Mouse (Mus musculus) limb, embryonic 15.5 days (tissue): Measurements from ENCODE around the gene Yif1b. TPM values are rescaled to one million over a fixed set of nuclear protein-coding genes. Genes with fewer than 3 reads are reported as not detected.

Source experiments
- ATAC-seq: fragments of 200-750 bp; cut with Nextera tagmentation; 2 replicates; pipeline ENCODE4 v1.8.0; 2017; ENCODE audit warnings: low read depth, moderate TSS enrichment; ENCODE audit not compliant: insufficient number of reproducible peaks, low FRiP score, low TSS enrichment
- H3K27ac ChIP-seq: fragments of 300-500 bp; sonication (generic); 2 replicates; pipeline ENCODE4 v1.5.1; 2015; ENCODE audit warnings: moderate library complexity, mild to moderate bottlenecking, inconsistent platforms
- H3K27me3 ChIP-seq: fragments of 300-500 bp; sonication (generic); 2 replicates; pipeline ENCODE4 v1.6.1; 2015; ENCODE audit warnings: inconsistent platforms
- H3K36me3 ChIP-seq: fragments of 300-500 bp; sonication (generic); 2 replicates; pipeline ENCODE4 v1.6.1; 2015; ENCODE audit warnings: inconsistent platforms
- H3K4me1 ChIP-seq: fragments of 300-500 bp; sonication (generic); 2 replicates; pipeline ENCODE4 v1.6.1; 2015; ENCODE audit warnings: inconsistent platforms
- H3K4me2 ChIP-seq: fragments of 300-500 bp; sonication (generic); 2 replicates; pipeline ENCODE4 v1.6.1; 2015; ENCODE audit warnings: mild to moderate bottlenecking, inconsistent platforms
- H3K4me3 ChIP-seq: fragments of 300-500 bp; sonication (generic); 2 replicates; pipeline ENCODE4 v1.5.1; 2015; ENCODE audit warnings: mild to moderate bottlenecking, inconsistent platforms
- H3K9ac ChIP-seq: fragments of 300-500 bp; sonication (generic); 2 replicates; pipeline ENCODE4 v1.6.1; 2015; ENCODE audit warnings: inconsistent platforms
- H3K9me3 ChIP-seq: fragments of 300-500 bp; sonication (generic); 2 replicates; pipeline ENCODE4 v1.6.1; 2016; ENCODE audit warnings: inconsistent platforms
- WGBS: fragments of 180-500 bp; shearing (Covaris S2); methylation state at CpG from one replicate; pipeline ENCODE4 v1.1.7; 2015; 5-methylcytosine and 5-hydroxymethylcytosine counted together
- polyA plus RNA-seq: library from polyadenylated mRNA; unstranded; fragments of >200 nt; fragmentation: Nextera tagmentation; extraction: Ambion mirVana; gene quantifications from 2 replicates; pipeline ENCODE4 v1.2.1, GENCODE M21; 2015

Yif1b gene
- polyA plus RNA-seq, 1 experiment from 2014 or later: 137 TPM

- H3K4me1 ChIP-seq: peaks cover 6% of the 10 kb centered on the region; the same call in 1 of the 2 replicates
- no peaks in the 10 kb centered on the region for H3K36me3 ChIP-seq
- no peak overlapping the region for H3K9ac ChIP-seq
- no peak overlapping the region for H3K4me3 ChIP-seq
- no peak overlapping the region for H3K27ac ChIP-seq
- no peak for ATAC-seq
- H3K27me3 ChIP-seq: no peaks in the 10 kb centered on the region
- H3K4me2 ChIP-seq: no peak overlapping the region
- no peaks in the 10 kb centered on the region for H3K9me3 ChIP-seq
- WGBS: 84% methylated on average over 7 of the region's 7 CpGs
Observed at GRCm38 (mm10) chr7:29265636-29266035, 27.5 kb downstream of the Yif1b start.

- Histone ChIP-seq H3K9ac (no peak overlapping the region), H3K4me2 (no peak overlapping the region), H3K4me1 (peaks cover 16% of the 10 kb centered on the region), H3K4me3 (no peak overlapping the region), H3K27ac (no peak overlapping the region), H3K9me3 (no peaks in the 10 kb centered on the region), H3K36me3 (no peaks in the 10 kb centered on the region), H3K27me3 (no peaks in the 10 kb centered on the region)
- no peak for ATAC-seq
- WGBS: 35% methylated on average over 4 of the region's 4 CpGs
Observed at GRCm38 (mm10) chr7:29266931-29267330, 28.8 kb downstream of the Yif1b start.

GRCm38 (mm10) chr7:29270445-29270844 lies 32.3 kb downstream of the Yif1b start:
- Histone ChIP-seq H3K27me3 (no peaks in the 10 kb centered on the region), H3K9ac (no peak overlapping the region), H3K27ac (no peak overlapping the region), H3K4me2 (no peak overlapping the region), H3K9me3 (no peaks in the 10 kb centered on the region), H3K4me3 (no peak overlapping the region), H3K4me1 (peaks cover 28% of the 10 kb centered on the region), H3K36me3 (no peaks in the 10 kb centered on the region)
- WGBS: 82% methylated on average over 4 of the region's 4 CpGs
- no peak for ATAC-seq

GRCm38 (mm10) chr7:29271687-29272465 lies 33.7 kb downstream of the Yif1b start:
- H3K4me1 ChIP-seq: peaks cover 35% of the 10 kb centered on the region
- no peaks in the 10 kb centered on the region for H3K27me3 ChIP-seq
- H3K36me3 ChIP-seq: no peaks in the 10 kb centered on the region
- H3K4me2 ChIP-seq: no peak overlapping the region
- 0 out of 2 replicates have a peak, but pooled peaks have one; percentile 40 for ATAC-seq
- no peak overlapping the region for H3K9ac ChIP-seq
- no peaks in the 10 kb centered on the region for H3K9me3 ChIP-seq
- WGBS: 49% methylated on average over 8 of the region's 8 CpGs
- peak overlapping the region; percentile 68 for H3K27ac ChIP-seq
- H3K4me3 ChIP-seq: no peak overlapping the region

GRCm38 (mm10) chr7:29276715-29277114 lies 38.6 kb downstream of the Yif1b start:
- Histone ChIP-seq H3K36me3 (no peaks in the 10 kb centered on the region), H3K27ac (0 out of 2 replicates have a peak overlapping the region, but pooled peaks have one; percentile 7), H3K9ac (no peak overlapping the region), H3K4me1 (peaks cover 42% of the 10 kb centered on the region), H3K4me2 (no peak overlapping the region), H3K9me3 (no peaks in the 10 kb centered on the region), H3K27me3 (peaks cover 11% of the 10 kb centered on the region), H3K4me3 (no peak overlapping the region)
- 19% methylated on average over 5 of the region's 5 CpGs for WGBS
- ATAC-seq: no peak

- H3K4me2 ChIP-seq: no peak overlapping the region
- peaks cover 19% of the 10 kb centered on the region for H3K27me3 ChIP-seq
- H3K9ac ChIP-seq: no peak overlapping the region
- ATAC-seq: no peak
- WGBS: 82% methylated on average over 4 of the region's 4 CpGs
- no peaks in the 10 kb centered on the region for H3K36me3 ChIP-seq
- H3K4me3 ChIP-seq: no peak overlapping the region
- no peaks in the 10 kb centered on the region for H3K9me3 ChIP-seq
- H3K27ac ChIP-seq: no peak overlapping the region
- peaks cover 43% of the 10 kb centered on the region for H3K4me1 ChIP-seq
Observed at GRCm38 (mm10) chr7:29277510-29277909, 39.4 kb downstream of the Yif1b start.

GRCm38 (mm10) chr7:29279261-29279660 lies 41.1 kb downstream of the Yif1b start:
- Histone ChIP-seq H3K27me3 (peaks cover 22% of the 10 kb centered on the region), H3K27ac (no peak overlapping the region), H3K4me1 (peaks cover 33% of the 10 kb centered on the region), H3K36me3 (no peaks in the 10 kb centered on the region), H3K9ac (no peak overlapping the region), H3K4me2 (no peak overlapping the region), H3K9me3 (no peaks in the 10 kb centered on the region), H3K4me3 (no peak overlapping the region)
- no peak for ATAC-seq

- peak overlapping the region; percentile 64; the same call in 1 of the 2 replicates for H3K4me3 ChIP-seq
- no peak for ATAC-seq
- H3K9ac ChIP-seq: no peak overlapping the region
Observed at GRCm38 (mm10) chr7:29279924-29280323, 41.8 kb downstream of the Yif1b start.

GRCm38 (mm10) chr7:29280801-29281200 lies 42.7 kb downstream of the Yif1b start:
- 7% methylated on average over 13 of the region's 13 CpGs for WGBS
- Histone ChIP-seq H3K36me3 (no peaks in the 10 kb centered on the region), H3K27me3 (peaks cover 22% of the 10 kb centered on the region), H3K4me1 (peaks cover 33% of the 10 kb centered on the region), H3K27ac (no peak overlapping the region), H3K4me3 (peak overlapping the region; percentile 64), H3K9me3 (no peaks in the 10 kb centered on the region), H3K4me2 (peak overlapping the region; percentile 99), H3K9ac (peak overlapping the region; percentile 57; the same call in 1 of the 2 replicates)
- no peak for ATAC-seq

More at GRCm38 (mm10) chr7:29279924-29280323, 41.8 kb downstream of the Yif1b start:
- peaks cover 22% of the 10 kb centered on the region for H3K27me3 ChIP-seq
- H3K36me3 ChIP-seq: no peaks in the 10 kb centered on the region
- WGBS: 72% methylated on average over 8 of the region's 8 CpGs
- H3K27ac ChIP-seq: no peak overlapping the region
- H3K4me1 ChIP-seq: peaks cover 33% of the 10 kb centered on the region
- no peaks in the 10 kb centered on the region for H3K9me3 ChIP-seq
- H3K4me2 ChIP-seq: peak overlapping the region; percentile 99

- Histone ChIP-seq H3K9me3 (no peaks in the 10 kb centered on the region), H3K27ac (peak within 1 kb of the TSS; percentile 80), H3K4me1 (peaks cover 30% of the 10 kb centered on the region), H3K4me2 (peak within 1 kb of the TSS; percentile 99), H3K27me3 (peaks cover 22% of the 10 kb centered on the region), H3K4me3 (peak within 1 kb of the TSS; percentile 64), H3K9ac (peak within 1 kb of the TSS; percentile 57), H3K36me3 (no peaks in the 10 kb centered on the region)
- WGBS: under 1% methylated on average over 78 of the region's 80 CpGs
- ATAC-seq: 0 out of 2 replicates have a peak, but pooled peaks have one; percentile 63
Observed at GRCm38 (mm10) chr7:29281201-29282073, 43.3 kb downstream of the Yif1b start, which contains the start of gene Spint2. Spint2 (minus strand) TSS chr7:29281912.

GRCm38 (mm10) chr7:29282074-29282554 lies 44.0 kb downstream of the Yif1b start:
- H3K36me3 ChIP-seq: no peaks in the 10 kb centered on the region
- peaks cover 22% of the 10 kb centered on the region for H3K27me3 ChIP-seq
- H3K9ac ChIP-seq: peak overlapping the region; percentile 57
- H3K27ac ChIP-seq: peak overlapping the region; percentile 80
- 8% methylated on average over 21 of the region's 21 CpGs for WGBS
- 0 out of 2 replicates have a peak, but pooled peaks have one; percentile 15 for ATAC-seq
- peak overlapping the region; percentile 64 for H3K4me3 ChIP-seq
- H3K4me1 ChIP-seq: peaks cover 23% of the 10 kb centered on the region
- peak overlapping the region; percentile 99 for H3K4me2 ChIP-seq
- H3K9me3 ChIP-seq: no peaks in the 10 kb centered on the region
